Mouse (Mus musculus): ENCODE data around the gene Olfr1368. TPM values are rescaled to one million over a fixed set of nuclear protein-coding genes. Genes with fewer than 3 reads are reported as not detected.

Gene Olfr1368
- not detected in 2 replicates for polyA plus RNA-seq (2014; fragmentation: Nextera tagmentation; extraction: Ambion mirVana)

- DNase-seq (ENCODE audit: low spot score) (no peak), ATAC-seq (ENCODE audit: low FRiP score) (no peak)
- Histone ChIP-seq H3K4me1 (replicated peaks; ENCODE audit: control insufficient read depth, insufficient read depth, low read length) (no peaks in the 10 kb centered on the region), H3K36me3 (ENCODE audit: control insufficient read depth, insufficient read depth, low read length) (no peaks in the 10 kb centered on the region), H3K27me3 (ENCODE audit: control insufficient read depth, insufficient read depth, low read length) (no peaks in the 10 kb centered on the region), H3K27ac (ENCODE audit: low read depth, low read length) (no peak within 1 kb of the TSS), H3K4me3 (ENCODE audit: low read depth, low read length) (no peak within 1 kb of the TSS), H3K9me3 (ENCODE audit: control insufficient read depth, low read length) (no peaks in the 10 kb centered on the region), H3K9ac (ENCODE audit: low read depth, low read length) (no peak within 1 kb of the TSS), H3K4me2 (replicated peaks; ENCODE audit: low read depth, low read length) (no peak within 1 kb of the TSS)
- 74% methylated on average over 4 of the region's 4 CpGs for WGBS
Measured at GRCm38 (mm10) chr13:21145767-21146166, at the start of gene Olfr1368. Gene Olfr1368, minus strand, starts transcription at chr13:21145867.

- Histone ChIP-seq H3K9ac (ENCODE audit: low read depth, low read length) (no peak overlapping the region), H3K27ac (ENCODE audit: low read depth, low read length) (no peak overlapping the region), H3K27me3 (ENCODE audit: control insufficient read depth, insufficient read depth, low read length) (no peaks in the 10 kb centered on the region), H3K4me3 (ENCODE audit: low read depth, low read length) (no peak overlapping the region), H3K4me1 (replicated peaks; ENCODE audit: control insufficient read depth, insufficient read depth, low read length) (no peaks in the 10 kb centered on the region), H3K4me2 (replicated peaks; ENCODE audit: low read depth, low read length) (no peak overlapping the region), H3K36me3 (ENCODE audit: control insufficient read depth, insufficient read depth, low read length) (peaks cover 19% of the 10 kb centered on the region), H3K9me3 (ENCODE audit: control insufficient read depth, low read length) (no peaks in the 10 kb centered on the region)
- ATAC-seq (ENCODE audit: low FRiP score) = no peak
- WGBS = 92% methylated on average over 4 of the region's 4 CpGs
- DNase-seq (ENCODE audit: low spot score) = no peak
Measured at GRCm38 (mm10) chr13:21185521-21185920, 39.9 kb upstream of the Olfr1368 start.

GRCm38 (mm10) chr13:21183661-21184060 lies 38.0 kb upstream of the Olfr1368 start:
- peaks cover 13% of the 10 kb centered on the region for H3K36me3 ChIP-seq (ENCODE audit: control insufficient read depth, insufficient read depth, low read length)
- no peak overlapping the region for H3K27ac ChIP-seq (ENCODE audit: low read depth, low read length)
- H3K4me2 ChIP-seq (replicated peaks; ENCODE audit: low read depth, low read length) = no peak overlapping the region
- H3K9me3 ChIP-seq (ENCODE audit: control insufficient read depth, low read length) = no peaks in the 10 kb centered on the region
- no peak overlapping the region for H3K4me3 ChIP-seq (ENCODE audit: low read depth, low read length)
- 89% methylated on average over 7 of the region's 7 CpGs for WGBS
- no peak overlapping the region for H3K9ac ChIP-seq (ENCODE audit: low read depth, low read length)
- H3K4me1 ChIP-seq (replicated peaks; ENCODE audit: control insufficient read depth, insufficient read depth, low read length) = no peaks in the 10 kb centered on the region
- DNase-seq (ENCODE audit: low spot score) (no peak), ATAC-seq (ENCODE audit: low FRiP score) (no peak)
- no peaks in the 10 kb centered on the region for H3K27me3 ChIP-seq (ENCODE audit: control insufficient read depth, insufficient read depth, low read length)

- Histone ChIP-seq H3K4me3 (ENCODE audit: low read depth, low read length) (no peak overlapping the region), H3K9me3 (ENCODE audit: control insufficient read depth, low read length) (no peaks in the 10 kb centered on the region), H3K9ac (ENCODE audit: low read depth, low read length) (no peak overlapping the region), H3K4me2 (replicated peaks; ENCODE audit: low read depth, low read length) (no peak overlapping the region), H3K27ac (ENCODE audit: low read depth, low read length) (no peak overlapping the region), H3K27me3 (ENCODE audit: control insufficient read depth, insufficient read depth, low read length) (no peaks in the 10 kb centered on the region), H3K4me1 (replicated peaks; ENCODE audit: control insufficient read depth, insufficient read depth, low read length) (no peaks in the 10 kb centered on the region), H3K36me3 (ENCODE audit: control insufficient read depth, insufficient read depth, low read length) (peaks cover 9% of the 10 kb centered on the region)
- no peak for DNase-seq (ENCODE audit: low spot score)
- no peak for ATAC-seq (ENCODE audit: low FRiP score)
- WGBS = 95% methylated on average over 6 of the region's 6 CpGs
Measured at GRCm38 (mm10) chr13:21183066-21183465, 37.4 kb upstream of the Olfr1368 start.

GRCm38 (mm10) chr13:21181996-21182395 lies 36.3 kb upstream of the Olfr1368 start:
- H3K4me3 ChIP-seq (ENCODE audit: low read depth, low read length) = peak overlapping the region; percentile 98
- no peaks in the 10 kb centered on the region for H3K9me3 ChIP-seq (ENCODE audit: control insufficient read depth, low read length)
- peak overlapping the region; percentile 76 for H3K4me2 ChIP-seq (replicated peaks; ENCODE audit: low read depth, low read length)
- DNase-seq (ENCODE audit: low spot score) (no peak), ATAC-seq (ENCODE audit: low FRiP score) (no peak)
- 80% methylated on average over 7 of the region's 7 CpGs for WGBS
- no peak overlapping the region for H3K27ac ChIP-seq (ENCODE audit: low read depth, low read length)
- H3K4me1 ChIP-seq (replicated peaks; ENCODE audit: control insufficient read depth, insufficient read depth, low read length) = no peaks in the 10 kb centered on the region
- H3K9ac ChIP-seq (ENCODE audit: low read depth, low read length) = 0 out of 2 replicates have a peak overlapping the region, but pooled peaks have one; percentile 16
- H3K27me3 ChIP-seq (ENCODE audit: control insufficient read depth, insufficient read depth, low read length) = no peaks in the 10 kb centered on the region
- H3K36me3 ChIP-seq (ENCODE audit: control insufficient read depth, insufficient read depth, low read length) = peaks cover 9% of the 10 kb centered on the region

- peaks cover 9% of the 10 kb centered on the region for H3K36me3 ChIP-seq (ENCODE audit: control insufficient read depth, insufficient read depth, low read length)
- H3K4me3 ChIP-seq (ENCODE audit: low read depth, low read length) = peak overlapping the region; percentile 98
- H3K4me2 ChIP-seq (replicated peaks; ENCODE audit: low read depth, low read length) = peak overlapping the region; percentile 76
- peak overlapping the region; percentile 93 for H3K9ac ChIP-seq (ENCODE audit: low read depth, low read length)
- no peaks in the 10 kb centered on the region for H3K27me3 ChIP-seq (ENCODE audit: control insufficient read depth, insufficient read depth, low read length)
- no peaks in the 10 kb centered on the region for H3K4me1 ChIP-seq (replicated peaks; ENCODE audit: control insufficient read depth, insufficient read depth, low read length)
- peak; percentile 76 for DNase-seq (ENCODE audit: low spot score)
- peak overlapping the region; percentile 93 for H3K27ac ChIP-seq (ENCODE audit: low read depth, low read length)
- WGBS = under 1% methylated on average over 65 of the region's 71 CpGs
- peak; percentile 65 for ATAC-seq (ENCODE audit: low FRiP score)
- no peaks in the 10 kb centered on the region for H3K9me3 ChIP-seq (ENCODE audit: control insufficient read depth, low read length)
Measured at GRCm38 (mm10) chr13:21180551-21181530, 35.2 kb upstream of the Olfr1368 start.

- DNase-seq (ENCODE audit: low spot score) (peak; percentile 88), ATAC-seq (ENCODE audit: low FRiP score) (peak; percentile 97)
- H3K4me3 ChIP-seq (ENCODE audit: low read depth, low read length) = peak overlapping the region; percentile 98
- peak overlapping the region; percentile 76 for H3K4me2 ChIP-seq (replicated peaks; ENCODE audit: low read depth, low read length)
- no peaks in the 10 kb centered on the region; the same call in 1 of the 2 replicates for H3K27me3 ChIP-seq (ENCODE audit: control insufficient read depth, insufficient read depth, low read length)
- under 1% methylated on average over 64 of the region's 80 CpGs for WGBS
- no peaks in the 10 kb centered on the region for H3K9me3 ChIP-seq (ENCODE audit: control insufficient read depth, low read length)
- H3K27ac ChIP-seq (ENCODE audit: low read depth, low read length) = peak overlapping the region; percentile 93
- H3K4me1 ChIP-seq (replicated peaks; ENCODE audit: control insufficient read depth, insufficient read depth, low read length) = no peaks in the 10 kb centered on the region
- peaks cover 9% of the 10 kb centered on the region for H3K36me3 ChIP-seq (ENCODE audit: control insufficient read depth, insufficient read depth, low read length)
- peak overlapping the region; percentile 93 for H3K9ac ChIP-seq (ENCODE audit: low read depth, low read length)
Measured at GRCm38 (mm10) chr13:21179724-21180550, 34.3 kb upstream of the Olfr1368 start.

GRCm38 (mm10) chr13:21179367-21179723 lies 33.7 kb upstream of the Olfr1368 start, which contains the start of gene Trim27:
Gene Trim27, plus strand, starts transcription at chr13:21179445.
- WGBS = 0% methylated on average over 15 of the region's 15 CpGs

More at GRCm38 (mm10) chr13:21179367-21179723, 33.7 kb upstream of the Olfr1368 start, which contains the start of gene Trim27:
- Histone ChIP-seq H3K27me3 (ENCODE audit: control insufficient read depth, insufficient read depth, low read length) (no peaks in the 10 kb centered on the region; the same call in 1 of the 2 replicates), H3K9me3 (ENCODE audit: control insufficient read depth, low read length) (no peaks in the 10 kb centered on the region), H3K27ac (ENCODE audit: low read depth, low read length) (peak within 1 kb of the TSS; percentile 93), H3K9ac (ENCODE audit: low read depth, low read length) (peak within 1 kb of the TSS; percentile 93), H3K4me2 (replicated peaks; ENCODE audit: low read depth, low read length) (peak within 1 kb of the TSS; percentile 76), H3K4me1 (replicated peaks; ENCODE audit: control insufficient read depth, insufficient read depth, low read length) (no peaks in the 10 kb centered on the region), H3K36me3 (ENCODE audit: control insufficient read depth, insufficient read depth, low read length) (peaks cover 9% of the 10 kb centered on the region), H3K4me3 (ENCODE audit: low read depth, low read length) (peak within 1 kb of the TSS; percentile 98)
- DNase-seq (ENCODE audit: low spot score) = no peak
- peak; percentile 53 for ATAC-seq (ENCODE audit: low FRiP score)
